Comparison of ENCODE assay signal across 8 mouse cellular contexts in the genomic region with DNA sequence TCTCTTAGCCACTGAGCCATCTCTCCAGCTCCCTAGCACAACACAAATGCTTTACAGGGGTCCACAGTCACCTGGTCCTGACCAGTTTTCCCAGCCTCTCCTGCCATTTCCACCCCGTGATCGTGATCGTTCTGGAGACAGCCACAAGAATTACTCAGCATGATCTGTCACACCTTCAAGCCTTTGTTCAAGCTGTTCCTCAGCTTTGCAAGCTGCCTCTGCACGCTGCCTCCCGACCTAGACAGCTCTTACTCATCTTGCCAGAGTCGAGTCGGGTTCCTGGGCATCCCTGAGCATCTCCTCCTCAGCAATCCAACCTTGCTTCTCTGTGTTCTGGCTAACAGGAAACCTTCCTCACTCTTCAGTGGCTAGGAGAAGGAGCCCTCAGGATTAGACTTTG. TPM values are rescaled to one million over a fixed set of nuclear protein-coding genes. Genes with fewer than 3 reads are reported as not detected.
DNase-seq lines count a peak whose midpoint lies in the region; ATAC-seq and TF ChIP-seq lines count a peak whose summit lies in the region.

Gene Dpm3 (plus strand): TSS at position 283 of the 400 bp plus-strand sequence.

- no peak within 1 kb of the TSS for H3K4me3 ChIP-seq in G1E (ENCODE audit: low read depth, low read length)
- no peak within 1 kb of the TSS for H3K4me3 ChIP-seq in forebrain, embryonic 14.5 days (ENCODE audit: low read depth, low read length)
- H3K4me3 ChIP-seq in hindbrain, embryonic 12.5 days: no peak within 1 kb of the TSS
- no peak within 1 kb of the TSS for H3K4me3 ChIP-seq in liver, embryonic 14.5 days (ENCODE audit: insufficient read depth in 1 of 2, low read depth in 2 of 2, low read length in 2 of 2)

- no peak within 1 kb of the TSS for H3K27ac ChIP-seq in forebrain, embryonic 14.5 days (ENCODE audit: low read depth, low read length)
- no peak within 1 kb of the TSS for H3K27ac ChIP-seq in hindbrain, embryonic 12.5 days
- no peak within 1 kb of the TSS for H3K27ac ChIP-seq in liver, embryonic 14.5 days

- H3K36me3 ChIP-seq in G1E (replicated peaks): no peaks in the 10 kb centered on the region
- no peaks in the 10 kb centered on the region for H3K36me3 ChIP-seq in forebrain, embryonic 14.5 days (ENCODE audit: control insufficient read depth, insufficient read depth, low read length)
- no peaks in the 10 kb centered on the region for H3K36me3 ChIP-seq in hindbrain, embryonic 12.5 days
- no peaks in the 10 kb centered on the region for H3K36me3 ChIP-seq in liver, embryonic 14.5 days (replicated peaks; ENCODE audit: control insufficient read depth, insufficient read depth, low read depth)

- peaks cover 7% of the 10 kb centered on the region; the same call in 1 of the 2 replicates for H3K4me1 ChIP-seq in G1E (ENCODE audit: insufficient read depth, low read depth, low read length)
- no peaks in the 10 kb centered on the region for H3K4me1 ChIP-seq in forebrain, embryonic 14.5 days (ENCODE audit: control insufficient read depth, insufficient read depth, low read length)
- H3K4me1 ChIP-seq in hindbrain, embryonic 12.5 days: no peaks in the 10 kb centered on the region
- peaks cover 0 to 2% of the 10 kb centered on the region in 2 experiments; a peak in 1 of 4 replicates for H3K4me1 ChIP-seq in liver, embryonic 14.5 days (replicated peaks; ENCODE audit: control insufficient read depth in 2 of 2, insufficient read depth in 2 of 2, low read length in 1 of 2)

- TF ChIP-seq EP300 in liver, embryonic 14.5 days (IDR thresholded peaks at IDR 0.05; ENCODE audit: low read depth): no peak

- peaks cover 54% of the 10 kb centered on the region for H3K27me3 ChIP-seq in G1E (ENCODE audit: insufficient read depth, low read length)
- no peaks in the 10 kb centered on the region for H3K27me3 ChIP-seq in forebrain, embryonic 14.5 days (replicated peaks; ENCODE audit: control insufficient read depth, insufficient read depth, low read length)
- no peaks in the 10 kb centered on the region; the same call in 1 of the 2 replicates for H3K27me3 ChIP-seq in hindbrain, embryonic 12.5 days
- H3K27me3 ChIP-seq in liver, embryonic 14.5 days (ENCODE audit: control insufficient read depth, insufficient read depth, low read length): peaks cover 2% of the 10 kb centered on the region; the same call in 1 of the 2 replicates

- H3K4me2 ChIP-seq in forebrain, embryonic 14.5 days (ENCODE audit: low read length): no peak within 1 kb of the TSS
- no peak within 1 kb of the TSS for H3K4me2 ChIP-seq in hindbrain, embryonic 12.5 days (replicated peaks)
- no peak within 1 kb of the TSS for H3K4me2 ChIP-seq in liver, embryonic 14.5 days (ENCODE audit: low read depth)

- DNase-seq in frontal cortex, adult 2 months (ENCODE audit: extremely low spot score in 1 of 2, low spot score in 1 of 2): peak in 1 of 2 experiments; percentile 47
- no peak for DNase-seq in frontal cortex, postnatal 36 days (ENCODE audit: low spot score in 2 of 2)
- DNase-seq in G1E (ENCODE audit: low spot score): no peak
- DNase-seq in forebrain, embryonic 14.5 days (ENCODE audit: low spot score): no peak
- no peak for DNase-seq in liver, embryonic 14.5 days (ENCODE audit: low read depth in 3 of 3, low spot score in 3 of 3)
- no peak for DNase-seq in cerebellum, adult 18-20 months
- no peak for DNase-seq in thymus, postnatal 25 days

- 54% methylated on average over 7 of the region's 7 CpGs for WGBS in forebrain, embryonic 14.5 days
- WGBS in hindbrain, embryonic 12.5 days: 56% methylated on average over 7 of the region's 7 CpGs
- 39% methylated on average over 7 of the region's 7 CpGs for WGBS in liver, embryonic 14.5 days (ENCODE audit: insufficient replicate concordance)

- no peak within 1 kb of the TSS for H3K9ac ChIP-seq in forebrain, embryonic 14.5 days (ENCODE audit: low read length)
- H3K9ac ChIP-seq in hindbrain, embryonic 12.5 days: no peak within 1 kb of the TSS
- no peak within 1 kb of the TSS for H3K9ac ChIP-seq in liver, embryonic 14.5 days (replicated peaks)

- TF ChIP-seq CTCF in G1E (IDR thresholded peaks at IDR 0.05; ENCODE audit: low read depth, low read length): no peak
- no peak for TF ChIP-seq CTCF in liver, embryonic 14.5 days (IDR thresholded peaks at IDR 0.05; ENCODE audit: low read depth)

- H3K9me3 ChIP-seq in G1E (replicated peaks): no peaks in the 10 kb centered on the region
- no peaks in the 10 kb centered on the region for H3K9me3 ChIP-seq in forebrain, embryonic 14.5 days (replicated peaks; ENCODE audit: control insufficient read depth, low read length)
- H3K9me3 ChIP-seq in hindbrain, embryonic 12.5 days (replicated peaks): no peaks in the 10 kb centered on the region
- H3K9me3 ChIP-seq in liver, embryonic 14.5 days (ENCODE audit: control insufficient read depth, low read length): no peaks in the 10 kb centered on the region

- no peak for ATAC-seq in G1E (ENCODE audit: extremely low read depth, insufficient number of reproducible peaks, low FRiP score, poor library complexity, severe bottlenecking)
- no peak for ATAC-seq in forebrain, embryonic 14.5 days
- ATAC-seq in hindbrain, embryonic 12.5 days (ENCODE audit: low FRiP score): no peak
- ATAC-seq in liver, embryonic 14.5 days (ENCODE audit: insufficient read depth): no peak

RNA-seq across cellular contexts. Expression of gene Dpm3, which starts in this region (rescaled TPM):
- polyA plus RNA-seq in frontal cortex, adult 2 months (2012; rRNA removed): 131 and 188 TPM in 2 replicates
- total RNA-seq in G1E (2014; fragmentation: Nextera tagmentation) (13.2 and 13.5 TPM in 2 replicates), G1E (2017) (47.7 and 54.5 TPM in 2 replicates)
- polyA plus RNA-seq in G1E (2012): 178 and 207 TPM in 2 replicates
- 91.5 and 112 TPM in 2 replicates for polyA plus RNA-seq in forebrain, embryonic 14.5 days (2014; fragmentation: Nextera tagmentation; extraction: Ambion mirVana)
- 63.9 and 86.7 TPM in 2 replicates for polyA plus RNA-seq in hindbrain, embryonic 12.5 days (2016; fragmentation: Nextera tagmentation; extraction: Ambion mirVana)
- 89.7 and 115 TPM in 2 replicates for polyA plus RNA-seq in liver, embryonic 14.5 days (2012; rRNA removed)
- polyA plus RNA-seq in liver, embryonic 14.5 days (2014; fragmentation: Nextera tagmentation; extraction: Ambion mirVana): 64.3 and 65.8 TPM in 2 replicates
